Mouse (Mus musculus): Measurements from ENCODE around the gene Bco2. TPM values are rescaled to one million over a fixed set of nuclear protein-coding genes. Genes with fewer than 3 reads are reported as not detected.

Bco2 gene
- total and polyA plus RNA-seq, 3 experiments: 0.07 TPM; not detected in 2

DNA sequence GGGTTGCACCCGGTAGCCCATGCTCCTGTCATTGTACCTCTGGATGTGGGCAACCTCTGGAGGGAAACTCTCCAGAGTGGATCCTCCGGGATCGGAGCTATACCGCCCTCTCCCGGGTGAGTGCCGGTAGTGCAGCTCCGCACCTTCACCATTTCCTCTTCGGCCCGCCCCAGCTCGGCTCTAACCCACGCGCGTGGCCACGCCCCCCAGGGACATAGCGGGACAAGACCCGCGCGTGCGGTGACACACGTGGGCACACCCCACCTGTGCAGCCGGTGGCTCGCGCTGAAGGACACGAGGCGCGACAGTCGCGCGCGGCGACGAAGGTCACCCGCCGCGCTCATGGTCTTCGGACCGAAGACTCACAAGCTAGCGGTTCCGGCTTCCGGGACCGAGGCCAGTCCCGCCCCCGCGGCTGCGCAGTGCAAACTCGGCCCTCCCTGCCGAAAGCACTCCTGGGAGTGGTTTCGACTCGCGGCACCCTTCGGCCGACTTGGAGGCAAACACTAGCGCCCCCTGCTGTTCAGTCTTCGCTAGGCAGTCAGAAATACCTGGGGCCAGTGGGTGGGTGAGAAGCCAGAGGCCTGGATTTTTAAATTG is 26.6 kb downstream of the Bco2 start, which contains the start of gene Pts (continued):
- no peak for TF ChIP-seq USF2 (IDR thresholded peaks at IDR 0.05; ENCODE audit: borderline replicate concordance in 1 of 2, insufficient read depth in 1 of 2, low read depth in 1 of 2, low read length in 2 of 2)
- TF ChIP-seq KAT2A (conservative IDR thresholded peaks at IDR 0.05; ENCODE audit: low read depth, low read length): no peak; the same call in 1 of the 2 replicates
- peak; percentile 98 for TF ChIP-seq ELF1 (IDR thresholded peaks at IDR 0.05; ENCODE audit: low read depth, low read length)
- TF ChIP-seq ZC3H11A (IDR thresholded peaks at IDR 0.05; ENCODE audit: low read depth, low read length): peak; percentile 70
- TF ChIP-seq ETS1 (IDR thresholded peaks at IDR 0.05; ENCODE audit: low read depth, low read length): no peak
- no peak for TF ChIP-seq TAL1 (IDR thresholded peaks at IDR 0.05; ENCODE audit: low read length)
- TF ChIP-seq MAX (IDR thresholded peaks at IDR 0.05; ENCODE audit: low read length): peak; percentile 75
- TF ChIP-seq E2F4 (IDR thresholded peaks at IDR 0.05; ENCODE audit: borderline replicate concordance, low read depth, low read length): peak; percentile 41; the same call in 1 of the 2 replicates
- no peak for TF ChIP-seq ZNF384 (IDR thresholded peaks at IDR 0.05; ENCODE audit: low read depth, low read length)
- TF ChIP-seq MYC (IDR thresholded peaks at IDR 0.05; ENCODE audit: low read depth, low read length): peak; percentile 62; the same call in 1 of the 2 replicates
- TF ChIP-seq GABPA (IDR thresholded peaks at IDR 0.05; ENCODE audit: low read depth, low read length): 0 out of 2 replicates have a peak, but pooled peaks have one; percentile 9
- 0 out of 2 replicates have a peak, but pooled peaks have one; percentile 40 for TF ChIP-seq USF1 (IDR thresholded peaks at IDR 0.05; ENCODE audit: low read depth, low read length)
- peak; percentile 94 for TF ChIP-seq POLR2AphosphoS2 (IDR thresholded peaks at IDR 0.05; ENCODE audit: low read length)
- TF ChIP-seq CHD1 (IDR thresholded peaks at IDR 0.05; ENCODE audit: low read depth, low read length): no peak
- 0 out of 2 replicates have a peak, but pooled peaks have one; percentile 33 for TF ChIP-seq TCF12 (IDR thresholded peaks at IDR 0.05; ENCODE audit: low read depth, low read length)

DNA sequence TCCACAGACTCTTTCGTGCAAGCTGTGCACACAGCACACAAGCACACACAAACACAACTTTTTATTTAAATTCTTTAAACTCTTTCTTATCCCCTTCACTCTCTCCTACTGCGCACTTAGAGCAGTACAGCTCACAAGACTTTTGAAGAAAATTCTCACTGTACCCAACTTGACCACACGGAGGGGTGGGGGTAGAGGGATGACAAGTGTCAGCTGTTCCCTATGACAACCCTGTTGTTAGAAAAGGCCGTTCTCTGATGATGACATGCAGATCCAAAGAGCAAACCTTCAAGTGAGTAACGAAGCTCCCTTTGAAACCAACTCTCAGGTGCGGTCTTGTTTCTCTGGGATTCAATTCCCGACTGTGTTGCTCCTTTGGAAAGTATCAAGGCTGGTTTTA is 27.1 kb downstream of the Bco2 start:
- peaks cover 0 to 11% of the 10 kb centered on the region in 2 experiments; a peak in 3 of 4 replicates for H3K4me1 ChIP-seq (ENCODE audit: control insufficient read depth in 1 of 2, insufficient read depth in 2 of 2, low read length in 2 of 2)

More for the DNA sequence above, 27.1 kb downstream of the Bco2 start:
- TF ChIP-seq UBTF (IDR thresholded peaks at IDR 0.05; ENCODE audit: borderline replicate concordance, insufficient read depth, low read depth, low read length) (no peak), ETS1 (IDR thresholded peaks at IDR 0.05; ENCODE audit: low read depth, low read length) (no peak), CTCF (IDR thresholded peaks at IDR 0.05 in 2 of 3, conservative IDR thresholded peaks at IDR 0.05 in 1 of 3; ENCODE audit: control insufficient read depth in 1 of 3, insufficient read depth in 1 of 3, low read depth in 2 of 3, low read length in 3 of 3, poor library complexity in 1 of 3, severe bottlenecking in 1 of 3) (no peak), NELFE (IDR thresholded peaks at IDR 0.05; ENCODE audit: low read depth, low read length) (no peak), ZNF384 (IDR thresholded peaks at IDR 0.05; ENCODE audit: low read depth, low read length) (no peak), TBP (IDR thresholded peaks at IDR 0.05; ENCODE audit: low read depth, low read length) (no peak), MYB (IDR thresholded peaks at IDR 0.05; ENCODE audit: low read depth, low read length) (no peak), ZKSCAN1 (IDR thresholded peaks at IDR 0.05; ENCODE audit: low read depth, low read length) (no peak), POLR2AphosphoS5 (IDR thresholded peaks at IDR 0.05; ENCODE audit: borderline replicate concordance, low read depth, low read length) (no peak), RAD21 (IDR thresholded peaks at IDR 0.05; ENCODE audit: low read depth, low read length) (no peak), ZC3H11A (IDR thresholded peaks at IDR 0.05; ENCODE audit: low read depth, low read length) (no peak), USF1 (IDR thresholded peaks at IDR 0.05; ENCODE audit: low read depth, low read length) (no peak), E2F4 (IDR thresholded peaks at IDR 0.05; ENCODE audit: borderline replicate concordance, low read depth, low read length) (no peak), BHLHE40 (IDR thresholded peaks at IDR 0.05; ENCODE audit: borderline replicate concordance, low read depth, low read length) (no peak)
- H3K27ac ChIP-seq (ENCODE audit: control insufficient read depth, low read depth, low read length): no peak overlapping the region
- H3K9ac ChIP-seq (ENCODE audit: control insufficient read depth, low read depth, low read length, poor library complexity, severe bottlenecking): peak overlapping the region; percentile 90
- H3K79me2 ChIP-seq (ENCODE audit: control insufficient read depth, insufficient read depth, low read length, poor library complexity): peaks cover 8% of the 10 kb centered on the region
- H3K36me3 ChIP-seq (ENCODE audit: control insufficient read depth in 1 of 2, insufficient read depth in 2 of 2, low read length in 2 of 2): peaks cover 0 to 8% of the 10 kb centered on the region in 2 experiments; a peak in 2 of 4 replicates
- no peaks in the 10 kb centered on the region for H3K9me3 ChIP-seq (replicated peaks; ENCODE audit: insufficient read depth, low read length)
- peak overlapping the region; percentile 88 to 90 for H3K4me3 ChIP-seq (ENCODE audit: control insufficient read depth in 1 of 2, insufficient read depth in 1 of 2, low read depth in 2 of 2, low read length in 2 of 2)
- no peaks in the 10 kb centered on the region for H3K27me3 ChIP-seq (ENCODE audit: control insufficient read depth in 1 of 2, insufficient read depth in 2 of 2, low read length in 2 of 2)
- DNase-seq (ENCODE audit: low read depth, low spot score): peak; percentile 49

All from MEL (cell line).